Mouse (Mus musculus): Measurements from ENCODE around the gene Mrps34. TPM values are rescaled to one million over a fixed set of nuclear protein-coding genes. Genes with fewer than 3 reads are reported as not detected.

The Mrps34 gene
- polyA plus RNA-seq, 1 experiment from 2014 or later: 141 TPM

- H3K4me1 ChIP-seq (replicated peaks; ENCODE audit: insufficient read depth, low read length): 0 out of 2 replicates have a peak, but pooled peaks cover 4% of the 10 kb centered on the region
- H3K4me2 ChIP-seq (ENCODE audit: low read length): no peak overlapping the region
- no peaks in the 10 kb centered on the region for H3K9me3 ChIP-seq (replicated peaks; ENCODE audit: low read length)
- H3K27me3 ChIP-seq (ENCODE audit: insufficient read depth, low read length): no peaks in the 10 kb centered on the region
- no peak for TF ChIP-seq CTCF (IDR thresholded peaks at IDR 0.05; ENCODE audit: low read depth)
- ATAC-seq (replicated peaks; ENCODE audit: low FRiP score, low read depth): peak; percentile 52
- peak overlapping the region; percentile 38 for H3K27ac ChIP-seq
- peaks cover 4% of the 10 kb centered on the region; the same call in 1 of the 2 replicates for H3K36me3 ChIP-seq (ENCODE audit: insufficient read depth, low read length)
- 46% methylated on average over 10 of the region's 10 CpGs for WGBS
- DNase-seq (ENCODE audit: low spot score): no peak
- H3K9ac ChIP-seq (ENCODE audit: low read depth, low read length): peak overlapping the region; percentile 24; the same call in 1 of the 2 replicates
- H3K4me3 ChIP-seq (replicated peaks; ENCODE audit: low read depth, low read length): no peak overlapping the region
Measured at GRCm38 (mm10) chr17:24877336-24878116, 17.4 kb upstream of the Mrps34 start.

- ATAC-seq (replicated peaks; ENCODE audit: low FRiP score, low read depth) (peak; percentile 36), DNase-seq (ENCODE audit: low spot score) (no peak)
- Histone ChIP-seq H3K4me1 (replicated peaks; ENCODE audit: insufficient read depth, low read length) (0 out of 2 replicates have a peak, but pooled peaks cover 4% of the 10 kb centered on the region), H3K27me3 (ENCODE audit: insufficient read depth, low read length) (no peaks in the 10 kb centered on the region), H3K4me3 (replicated peaks; ENCODE audit: low read depth, low read length) (no peak overlapping the region), H3K4me2 (ENCODE audit: low read length) (no peak overlapping the region), H3K36me3 (ENCODE audit: insufficient read depth, low read length) (peaks cover 5% of the 10 kb centered on the region; the same call in 1 of the 2 replicates), H3K9ac (ENCODE audit: low read depth, low read length) (peak overlapping the region; percentile 24; the same call in 1 of the 2 replicates), H3K9me3 (replicated peaks; ENCODE audit: low read length) (no peaks in the 10 kb centered on the region), H3K27ac (peak overlapping the region; percentile 38; the same call in 1 of the 2 replicates)
- no peak for TF ChIP-seq CTCF (IDR thresholded peaks at IDR 0.05; ENCODE audit: low read depth)
- 24% methylated on average over 5 of the region's 5 CpGs for WGBS
Measured at GRCm38 (mm10) chr17:24878117-24878397, 16.9 kb upstream of the Mrps34 start.

- TF ChIP-seq CTCF (IDR thresholded peaks at IDR 0.05; ENCODE audit: low read depth): no peak
- no peaks in the 10 kb centered on the region for H3K9me3 ChIP-seq (replicated peaks; ENCODE audit: low read length)
- 0 out of 2 replicates have a peak, but pooled peaks cover 4% of the 10 kb centered on the region for H3K4me1 ChIP-seq (replicated peaks; ENCODE audit: insufficient read depth, low read length)
- no peak for DNase-seq (ENCODE audit: low spot score)
- 64% methylated on average over 8 of the region's 8 CpGs for WGBS
- peaks cover 5% of the 10 kb centered on the region; the same call in 1 of the 2 replicates for H3K36me3 ChIP-seq (ENCODE audit: insufficient read depth, low read length)
- peak overlapping the region; percentile 38; the same call in 1 of the 2 replicates for H3K27ac ChIP-seq
- peak overlapping the region; percentile 24; the same call in 1 of the 2 replicates for H3K9ac ChIP-seq (ENCODE audit: low read depth, low read length)
- H3K4me3 ChIP-seq (replicated peaks; ENCODE audit: low read depth, low read length): no peak overlapping the region
- H3K27me3 ChIP-seq (ENCODE audit: insufficient read depth, low read length): no peaks in the 10 kb centered on the region
- no peak for ATAC-seq (replicated peaks; ENCODE audit: low FRiP score, low read depth)
- H3K4me2 ChIP-seq (ENCODE audit: low read length): no peak overlapping the region
Measured at GRCm38 (mm10) chr17:24878531-24878930, 16.4 kb upstream of the Mrps34 start.

GRCm38 (mm10) chr17:24881738-24882440 is 13.0 kb upstream of the Mrps34 start:
- 0 out of 2 replicates have a peak, but pooled peaks have one; percentile 2 for ATAC-seq (replicated peaks; ENCODE audit: low FRiP score, low read depth)
- DNase-seq (ENCODE audit: low spot score): peak; percentile 65

GRCm38 (mm10) chr17:24884391-24884790 is 10.5 kb upstream of the Mrps34 start:
- no peak overlapping the region for H3K4me3 ChIP-seq (replicated peaks; ENCODE audit: low read depth, low read length)
- ATAC-seq (replicated peaks; ENCODE audit: low FRiP score, low read depth) (no peak), DNase-seq (ENCODE audit: low spot score) (no peak)
- H3K9me3 ChIP-seq (replicated peaks; ENCODE audit: low read length): no peaks in the 10 kb centered on the region
- H3K27ac ChIP-seq: no peak overlapping the region
- 83% methylated on average over 6 of the region's 6 CpGs for WGBS
- no peaks in the 10 kb centered on the region for H3K27me3 ChIP-seq (ENCODE audit: insufficient read depth, low read length)
- peaks cover 9% of the 10 kb centered on the region; the same call in 1 of the 2 replicates for H3K36me3 ChIP-seq (ENCODE audit: insufficient read depth, low read length)
- H3K4me2 ChIP-seq (ENCODE audit: low read length): no peak overlapping the region
- H3K4me1 ChIP-seq (replicated peaks; ENCODE audit: insufficient read depth, low read length): peaks cover 9% of the 10 kb centered on the region
- TF ChIP-seq CTCF (IDR thresholded peaks at IDR 0.05; ENCODE audit: low read depth): no peak
- no peak overlapping the region for H3K9ac ChIP-seq (ENCODE audit: low read depth, low read length)

More at GRCm38 (mm10) chr17:24881738-24882440, 13.0 kb upstream of the Mrps34 start:
- no peak overlapping the region for H3K9ac ChIP-seq (ENCODE audit: low read depth, low read length)
- WGBS: 41% methylated on average over 7 of the region's 7 CpGs
- no peak overlapping the region for H3K4me2 ChIP-seq (ENCODE audit: low read length)
- TF ChIP-seq CTCF (IDR thresholded peaks at IDR 0.05; ENCODE audit: low read depth): peak; percentile 73
- no peak overlapping the region for H3K4me3 ChIP-seq (replicated peaks; ENCODE audit: low read depth, low read length)
- H3K27ac ChIP-seq: no peak overlapping the region
- peaks cover 4% of the 10 kb centered on the region; the same call in 1 of the 2 replicates for H3K4me1 ChIP-seq (replicated peaks; ENCODE audit: insufficient read depth, low read length)
- H3K9me3 ChIP-seq (replicated peaks; ENCODE audit: low read length): no peaks in the 10 kb centered on the region
- H3K27me3 ChIP-seq (ENCODE audit: insufficient read depth, low read length): no peaks in the 10 kb centered on the region
- peaks cover 9% of the 10 kb centered on the region; the same call in 1 of the 2 replicates for H3K36me3 ChIP-seq (ENCODE audit: insufficient read depth, low read length)

Data from kidney, postnatal 0 days (tissue).